Mouse (Mus musculus) stomach, embryonic 16.5 days (tissue): ENCODE data around the gene Haghl. TPM values are rescaled to one million over a fixed set of nuclear protein-coding genes. Genes with fewer than 3 reads are reported as not detected.

ENCODE experiments used
- ATAC-seq: fragments of 200-750 bp; cut with Nextera tagmentation; 2 replicates; pipeline ENCODE4 v1.8.0; 2017; ENCODE audit warnings: moderate number of reproducible peaks, moderate TSS enrichment; ENCODE audit not compliant: insufficient read depth, low FRiP score
- H3K27ac ChIP-seq: fragments of 300-500 bp; sonication (generic); 2 replicates; pipeline ENCODE4 v1.5.1; 2014; ENCODE audit warnings: low read length
- H3K27me3 ChIP-seq: fragments of 300-500 bp; sonication (generic); 2 replicates; pipeline ENCODE4 v1.6.1; 2014; ENCODE audit warnings: low read length, control low read depth, mixed read lengths; ENCODE audit not compliant: control insufficient read depth, insufficient read depth
- H3K36me3 ChIP-seq: fragments of 300-500 bp; sonication (generic); 2 replicates; pipeline ENCODE4 v1.6.1; 2014; ENCODE audit warnings: low read length; ENCODE audit not compliant: control insufficient read depth, insufficient read depth
- H3K4me1 ChIP-seq: fragments of 300-500 bp; sonication (generic); 2 replicates; pipeline ENCODE4 v1.6.1; 2014; ENCODE audit warnings: low read length, control low read depth, mixed read lengths; ENCODE audit not compliant: control insufficient read depth, insufficient read depth
- H3K4me2 ChIP-seq: fragments of 300-500 bp; sonication (generic); 2 replicates; pipeline ENCODE4 v1.6.1; 2014; ENCODE audit warnings: low read depth, low read length, mixed read lengths
- H3K4me3 ChIP-seq: fragments of 300-500 bp; sonication (generic); replicated peaks from 2 replicates; pipeline ENCODE4 v1.5.1; 2014; ENCODE audit warnings: mild to moderate bottlenecking, low read length
- H3K9ac ChIP-seq: fragments of 300-500 bp; sonication (generic); 2 replicates; pipeline ENCODE4 v1.6.1; 2014; ENCODE audit warnings: low read length
- H3K9me3 ChIP-seq: fragments of 300-500 bp; sonication (generic); replicated peaks from 2 replicates; pipeline ENCODE4 v1.6.1; 2016; ENCODE audit warnings: low read length, control low read depth; ENCODE audit not compliant: control insufficient read depth
- WGBS: fragments of 180-500 bp; shearing (Covaris S2); extraction: QIAGEN DNeasy Blood & Tissue Kit; methylation state at CpG from one replicate; pipeline ENCODE4 v1.1.7; 2014; 5-methylcytosine and 5-hydroxymethylcytosine counted together
- polyA plus RNA-seq: library from polyadenylated mRNA; unstranded; fragments of >200 nt; fragmentation: Nextera tagmentation; extraction: Ambion mirVana; gene quantifications from 2 replicates; pipeline ENCODE4 v1.2.1, GENCODE M21; 2015

The Haghl gene
- polyA plus RNA-seq, 1 experiment from 2014 or later, result 54.2 TPM

DNA sequence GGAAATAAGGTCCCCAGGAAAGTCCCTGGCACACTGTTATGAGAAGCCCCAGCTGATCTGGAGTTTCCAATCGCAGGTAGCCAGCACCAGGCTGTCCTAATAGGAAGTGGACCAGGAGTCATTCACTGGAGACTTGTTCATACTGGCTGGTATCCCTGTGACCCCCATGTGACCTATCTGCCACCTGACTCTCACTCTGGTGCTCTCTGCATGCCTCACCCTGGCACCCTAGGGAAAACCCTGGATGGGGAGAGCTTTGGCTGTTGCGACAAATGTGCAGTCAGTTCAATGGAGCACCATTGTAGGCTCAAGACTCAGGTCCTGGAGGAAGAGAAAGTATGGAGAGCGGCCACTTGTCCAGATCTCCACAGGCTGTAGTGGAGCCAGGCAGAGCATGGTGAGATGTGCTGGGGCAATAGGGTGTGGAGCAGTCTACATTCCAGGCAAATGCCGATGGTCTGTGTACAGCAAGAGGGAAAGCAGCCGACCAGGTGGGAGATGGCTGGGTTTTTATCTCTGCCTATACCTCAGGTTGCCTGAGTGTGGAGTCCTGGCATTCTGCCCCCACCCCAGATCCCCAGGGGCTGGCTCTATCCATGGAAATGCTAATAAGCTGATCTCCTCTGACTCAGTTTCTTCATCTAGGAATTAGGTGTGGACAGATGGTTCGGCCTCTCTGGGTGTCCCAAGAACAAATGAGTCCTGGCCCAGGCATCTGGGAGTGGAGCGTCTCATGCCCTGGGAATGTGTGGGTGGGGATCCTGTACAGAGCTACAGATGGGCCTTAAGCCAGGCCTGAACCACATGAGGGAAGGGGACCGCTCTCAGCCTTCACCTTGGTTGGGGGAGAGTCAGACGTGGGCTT is 28.9 kb downstream of the Haghl start:
- Histone ChIP-seq H3K27me3 (no peaks in the 10 kb centered on the region), H3K36me3 (no peaks in the 10 kb centered on the region), H3K4me3 (no peak overlapping the region), H3K4me1 (peaks cover 4% of the 10 kb centered on the region; the same call in 1 of the 2 replicates), H3K27ac (peak overlapping the region; percentile 52), H3K9me3 (no peaks in the 10 kb centered on the region), H3K4me2 (no peak overlapping the region), H3K9ac (no peak overlapping the region)
- 62% methylated on average over 9 of the region's 9 CpGs for WGBS
- peak; percentile 51; the same call in 1 of the 2 replicates for ATAC-seq

DNA sequence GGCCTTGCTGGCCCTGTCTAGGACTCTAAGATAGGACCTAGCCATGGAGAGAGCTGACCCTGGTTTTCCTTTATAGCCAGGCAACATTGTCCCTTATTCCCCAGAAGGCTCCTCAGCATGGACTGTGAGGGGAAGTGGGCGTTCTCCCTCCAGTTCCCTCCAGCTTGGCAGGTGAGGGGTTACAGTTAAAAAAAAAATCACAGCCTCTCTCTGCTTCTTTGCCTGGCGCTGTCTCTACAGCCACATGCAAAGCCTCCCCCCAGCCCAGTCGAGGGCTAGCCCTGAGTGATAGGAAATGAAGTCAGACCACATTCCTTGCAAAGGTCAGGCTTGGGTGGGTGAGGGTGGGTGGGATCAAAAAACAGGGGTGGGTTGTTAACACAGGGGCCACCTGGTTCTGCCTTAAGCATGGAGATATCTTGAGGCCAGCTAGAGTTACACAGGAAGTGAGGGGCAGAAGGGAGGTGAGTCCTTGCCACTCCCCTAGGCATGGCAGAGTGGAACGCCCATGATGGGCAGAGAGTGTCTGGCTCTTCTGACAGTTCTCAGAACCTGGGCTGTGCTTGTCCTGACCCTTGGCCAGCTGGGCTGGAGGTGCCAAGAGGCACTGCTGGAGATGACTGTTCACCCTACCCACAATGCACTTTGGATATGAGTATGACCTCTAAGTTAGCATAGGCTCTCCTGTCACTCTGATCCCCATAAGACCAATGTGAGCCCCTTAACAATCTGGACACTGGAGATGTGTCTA is 29.7 kb downstream of the Haghl start:
- no peak overlapping the region for H3K4me3 ChIP-seq
- 18% methylated on average over 4 of the region's 4 CpGs for WGBS
- H3K9ac ChIP-seq, result peak overlapping the region; percentile 35
- H3K4me2 ChIP-seq, result no peak overlapping the region
- ATAC-seq, result peak; percentile 77; the same call in 1 of the 2 replicates
- no peaks in the 10 kb centered on the region for H3K36me3 ChIP-seq
- peak overlapping the region; percentile 66 for H3K27ac ChIP-seq
- H3K4me1 ChIP-seq, result peaks cover 9% of the 10 kb centered on the region
- no peaks in the 10 kb centered on the region for H3K27me3 ChIP-seq
- no peaks in the 10 kb centered on the region for H3K9me3 ChIP-seq

DNA sequence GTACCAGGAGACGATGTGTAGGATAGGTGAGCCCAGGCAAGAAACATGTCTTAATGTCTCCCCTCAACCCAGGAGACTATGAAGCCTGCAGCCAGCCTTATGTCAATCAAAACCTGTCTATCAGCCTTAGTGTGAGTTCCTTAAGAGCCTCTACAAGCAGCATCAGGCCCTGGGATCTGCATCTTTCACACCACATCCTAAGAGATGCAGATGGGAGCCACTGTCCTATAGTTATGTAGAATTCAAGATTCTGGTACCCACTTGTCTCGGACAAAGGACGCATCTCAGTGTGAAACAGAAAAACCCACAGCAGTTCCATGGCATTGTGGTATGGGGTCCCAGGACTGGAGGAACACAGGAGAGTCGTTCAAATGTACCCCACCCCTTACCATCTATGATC is 30.4 kb downstream of the Haghl start:
- Histone ChIP-seq H3K9ac (peak overlapping the region; percentile 35), H3K27ac (peak overlapping the region; percentile 66; the same call in 1 of the 2 replicates), H3K4me1 (peaks cover 9% of the 10 kb centered on the region), H3K4me3 (no peak overlapping the region), H3K4me2 (no peak overlapping the region), H3K9me3 (no peaks in the 10 kb centered on the region), H3K27me3 (no peaks in the 10 kb centered on the region), H3K36me3 (no peaks in the 10 kb centered on the region)
- 68% methylated on average over 4 of the region's 4 CpGs for WGBS
- no peak for ATAC-seq

DNA sequence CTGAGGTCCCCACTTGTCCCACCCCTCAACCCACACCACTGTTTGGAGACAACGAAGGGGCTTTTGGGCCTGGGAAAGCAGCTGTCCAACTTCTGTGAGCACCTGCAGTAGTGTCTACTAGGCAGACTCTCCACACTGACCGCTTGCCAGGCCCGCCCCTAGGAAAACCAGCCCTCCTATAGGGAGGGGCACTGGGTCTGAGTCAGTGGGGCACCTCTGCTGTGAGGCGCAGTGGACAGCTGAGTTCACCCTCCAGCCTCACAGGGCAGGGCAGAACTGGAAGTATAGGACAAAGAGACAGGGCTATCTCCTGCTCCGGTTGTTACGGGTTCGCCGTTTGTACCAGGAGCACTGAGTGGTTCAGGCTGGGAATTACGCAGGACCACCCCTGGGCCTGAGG is 31.2 kb downstream of the Haghl start, which contains the start of gene Msln:
Msln (minus strand) TSS at position 138 of the 400 bp plus-strand sequence.
- H3K4me1 ChIP-seq, result peaks cover 9% of the 10 kb centered on the region
- peak within 1 kb of the TSS; percentile 24; the same call in 1 of the 2 replicates for H3K27ac ChIP-seq
- no peaks in the 10 kb centered on the region for H3K9me3 ChIP-seq
- ATAC-seq, result peak; percentile 55; the same call in 1 of the 2 replicates
- 0 out of 2 replicates have a peak within 1 kb of the TSS, but pooled peaks have one; percentile 35 for H3K9ac ChIP-seq
- no peaks in the 10 kb centered on the region for H3K36me3 ChIP-seq
- peak within 1 kb of the TSS; percentile 10; the same call in 1 of the 2 replicates for H3K4me3 ChIP-seq
- H3K27me3 ChIP-seq, result no peaks in the 10 kb centered on the region
- peak within 1 kb of the TSS; percentile 19 for H3K4me2 ChIP-seq
- 70% methylated on average over 9 of the region's 9 CpGs for WGBS

DNA sequence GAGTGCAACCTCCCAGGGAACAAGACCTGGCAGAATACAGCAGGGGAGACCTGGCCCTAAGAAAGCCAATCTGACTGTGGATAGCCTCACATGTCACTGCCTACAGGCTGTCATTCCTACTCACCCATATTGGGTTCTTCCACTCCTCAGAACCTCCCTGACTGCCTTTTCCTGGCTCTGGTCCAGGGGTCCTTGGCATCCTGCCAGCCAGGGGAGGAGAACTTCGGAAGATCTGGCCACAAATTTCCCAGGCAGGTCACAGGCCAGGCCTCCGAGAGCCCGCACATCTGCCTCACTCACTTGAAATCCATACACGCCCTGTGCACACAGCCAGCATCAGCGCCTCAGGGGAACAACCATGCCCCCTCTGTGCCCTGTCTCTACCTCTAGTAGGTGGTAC is 34.0 kb downstream of the Haghl start:
- Histone ChIP-seq H3K4me2 (no peak overlapping the region), H3K27ac (no peak overlapping the region), H3K9ac (0 out of 2 replicates have a peak overlapping the region, but pooled peaks have one; percentile 31), H3K4me1 (peaks cover 9% of the 10 kb centered on the region), H3K36me3 (no peaks in the 10 kb centered on the region), H3K9me3 (no peaks in the 10 kb centered on the region), H3K27me3 (no peaks in the 10 kb centered on the region), H3K4me3 (no peak overlapping the region)
- no peak for ATAC-seq
- WGBS, result 27% methylated on average over 5 of the region's 5 CpGs

DNA sequence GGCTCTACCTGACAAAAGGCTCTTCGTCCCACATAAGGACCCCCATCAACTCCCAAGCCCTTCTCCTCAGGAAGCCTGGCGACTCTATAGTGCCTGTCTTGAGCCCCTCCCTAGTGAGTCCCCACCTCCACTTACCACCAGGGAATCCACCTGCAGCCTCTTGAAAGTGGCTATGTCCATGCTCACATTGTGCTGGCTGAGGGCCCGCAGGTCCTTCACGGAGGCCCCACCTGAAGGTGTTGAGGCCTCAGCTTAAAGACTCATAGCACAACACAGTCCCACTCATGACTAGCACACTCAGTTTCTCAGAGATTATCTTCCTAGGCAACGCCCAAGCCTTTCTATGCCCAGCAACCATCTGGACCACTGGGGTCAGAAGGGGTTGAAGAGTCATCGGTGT is 36.2 kb downstream of the Haghl start:
- Histone ChIP-seq H3K4me2 (no peak overlapping the region), H3K27ac (no peak overlapping the region), H3K4me1 (peaks cover 6% of the 10 kb centered on the region), H3K9me3 (no peaks in the 10 kb centered on the region), H3K27me3 (no peaks in the 10 kb centered on the region), H3K4me3 (no peak overlapping the region), H3K9ac (no peak overlapping the region), H3K36me3 (no peaks in the 10 kb centered on the region)
- no peak for ATAC-seq
- 79% methylated on average over 6 of the region's 6 CpGs for WGBS

DNA sequence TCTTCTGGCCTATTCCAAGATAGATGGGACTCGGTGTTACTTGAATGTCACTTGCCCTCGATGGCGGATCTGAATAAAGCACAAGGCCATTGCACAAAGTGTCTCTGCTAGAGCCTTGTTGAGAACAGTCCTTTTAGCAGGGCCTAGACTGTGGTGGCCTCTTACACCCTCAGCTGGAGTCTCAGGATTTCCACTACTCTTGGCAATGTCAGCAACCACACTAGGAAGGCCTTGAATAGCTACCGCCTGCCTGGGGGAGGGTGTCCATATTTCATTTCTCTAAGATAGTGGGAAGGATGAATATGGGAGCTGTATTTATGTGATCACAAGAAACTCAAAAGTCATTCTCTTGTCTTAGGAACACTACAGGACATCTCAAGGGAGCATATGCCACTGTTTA is 37.2 kb downstream of the Haghl start:
- Histone ChIP-seq H3K27me3 (no peaks in the 10 kb centered on the region), H3K9ac (no peak overlapping the region), H3K4me1 (peaks cover 6% of the 10 kb centered on the region), H3K9me3 (no peaks in the 10 kb centered on the region), H3K4me3 (no peak overlapping the region), H3K27ac (no peak overlapping the region), H3K36me3 (no peaks in the 10 kb centered on the region), H3K4me2 (no peak overlapping the region)
- no peak for ATAC-seq
- 83% methylated on average over 4 of the region's 4 CpGs for WGBS

DNA sequence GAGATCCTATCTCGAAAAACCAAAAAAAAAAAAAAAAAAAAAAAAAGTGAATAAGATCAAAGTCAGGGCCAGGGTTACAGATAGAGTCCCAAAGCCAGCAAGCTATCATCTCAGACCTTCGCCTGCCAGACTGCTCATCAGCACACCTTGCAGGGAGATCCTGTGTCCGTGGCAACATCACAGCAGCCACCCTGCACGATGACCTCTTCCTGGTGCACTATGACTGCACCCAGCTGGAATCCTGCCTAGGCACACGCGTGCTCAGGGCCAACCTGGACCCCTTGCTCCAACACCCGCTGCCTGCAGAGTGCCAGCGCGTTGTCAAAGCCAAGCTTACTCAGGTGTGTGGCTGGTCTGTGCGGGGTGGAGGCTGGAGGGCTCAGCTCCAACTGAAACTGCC is 41.2 kb downstream of the Haghl start:
- no peaks in the 10 kb centered on the region for H3K4me1 ChIP-seq
- no peak for ATAC-seq
- no peak overlapping the region for H3K4me2 ChIP-seq
- WGBS, result 73% methylated on average over 10 of the region's 10 CpGs
- H3K27me3 ChIP-seq, result no peaks in the 10 kb centered on the region
- no peak overlapping the region for H3K9ac ChIP-seq
- H3K9me3 ChIP-seq, result no peaks in the 10 kb centered on the region
- no peak overlapping the region for H3K4me3 ChIP-seq
- no peaks in the 10 kb centered on the region for H3K36me3 ChIP-seq
- no peak overlapping the region for H3K27ac ChIP-seq

DNA sequence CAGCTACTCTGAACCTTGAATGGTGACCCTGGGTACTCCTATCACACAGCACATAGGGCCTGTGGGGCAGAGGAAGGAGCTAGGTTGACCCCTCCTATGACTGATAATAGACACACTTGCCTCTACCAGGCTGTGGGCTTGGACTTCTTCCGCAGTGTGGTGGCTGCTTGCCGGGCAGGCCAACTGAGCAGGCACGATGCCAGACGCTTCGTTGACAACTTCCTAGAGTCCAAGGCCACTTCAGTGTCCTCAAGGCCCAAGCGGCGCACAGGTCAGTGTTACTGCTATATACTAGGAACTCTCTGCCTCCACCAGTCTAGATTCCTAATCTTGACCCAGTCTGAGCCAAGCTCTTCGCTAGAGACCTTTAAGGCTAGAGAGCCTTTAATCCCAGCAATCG is 41.6 kb downstream of the Haghl start:
- Histone ChIP-seq H3K4me2 (no peak overlapping the region), H3K4me1 (no peaks in the 10 kb centered on the region), H3K9me3 (no peaks in the 10 kb centered on the region), H3K27ac (no peak overlapping the region), H3K4me3 (no peak overlapping the region), H3K9ac (no peak overlapping the region), H3K27me3 (no peaks in the 10 kb centered on the region), H3K36me3 (no peaks in the 10 kb centered on the region)
- no peak for ATAC-seq
- 89% methylated on average over 9 of the region's 9 CpGs for whole genome bisulfite sequencing
